Mouse (Mus musculus) spleen, adult 2 months (tissue): ENCODE data around the gene Pim1.
"Not testable (repeated sequence)": the region's sequence is repeated elsewhere in the genome, so short reads cannot be mapped to it uniquely, and the experiment has no call there.

Experiments used
- CTCF ChIP-seq: fragments of 200-500 bp; IDR thresholded peaks from 2 replicates; pipeline ENCODE4 v1.5.1; 2011; ENCODE audit warnings: mild to moderate bottlenecking, inconsistent platforms; ENCODE audit not compliant: insufficient read depth, insufficient read length, insufficient replicate concordance; ENCODE audit errors: extremely low read depth
- POLR2A ChIP-seq: fragments of 200-500 bp; IDR thresholded peaks from 2 replicates; pipeline ENCODE4 v1.6.1; 2011; ENCODE audit warnings: low read depth, low read length, inconsistent platforms

- not testable (repeated sequence) for TF ChIP-seq CTCF, POLR2A
Measured at GRCm38 (mm10) chr17:29518665-29519064, 28.1 kb downstream of the Pim1 start.
